In the genomic region with DNA sequence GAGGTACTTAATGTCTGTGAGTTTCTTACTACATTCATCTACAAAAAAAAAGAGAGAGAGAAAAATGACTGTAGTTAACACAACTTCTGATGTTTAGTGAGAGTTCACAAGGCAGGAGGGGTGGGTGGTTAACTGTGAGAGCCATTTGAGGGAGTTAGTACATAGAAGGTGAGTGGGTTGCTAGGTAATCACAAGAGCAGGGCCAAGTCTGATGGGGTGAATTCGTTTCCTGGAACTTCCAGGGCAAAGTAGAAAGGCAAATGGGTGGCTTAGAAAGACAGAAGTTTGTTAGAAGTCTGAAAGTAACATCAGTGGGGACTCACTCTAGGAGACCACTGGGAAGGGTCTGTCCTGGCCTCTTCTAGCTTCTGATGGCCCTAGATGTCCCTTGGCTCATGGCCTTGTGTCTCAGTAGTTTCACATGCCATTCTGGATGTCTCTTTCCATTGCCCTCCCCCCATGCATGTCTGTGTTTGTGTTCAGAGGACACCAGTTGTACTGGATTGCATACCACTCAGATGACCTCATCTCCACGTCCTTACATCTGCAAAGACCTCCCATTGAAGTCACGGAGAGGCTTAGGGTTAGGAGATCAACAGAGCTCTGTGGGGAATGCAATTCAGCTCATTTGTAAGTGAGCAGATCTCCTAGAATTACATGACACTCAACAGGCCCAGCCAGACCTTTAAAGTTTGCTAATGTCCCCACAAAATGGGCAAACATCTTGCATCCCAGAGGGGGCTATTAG, we compare ENCODE assay signal across 9 mouse cellular contexts.
DNase-seq lines count a peak whose midpoint lies in the region; ATAC-seq lines count a peak whose summit lies in the region.
"Had no signal": no experiment of that assay in that cellular context is flagged by ENCODE, and none has a peak within 500 bp of the region (broad histone marks: within the 10 kb centered on the region; RNA-seq: fewer than 3 reads in every experiment).

No protein-coding gene starts in this region.

- no peak overlapping the region for H3K4me2 ChIP-seq in kidney, embryonic 15.5 days
- H3K4me2 ChIP-seq in limb, embryonic 13.5 days (replicated peaks) = no peak overlapping the region
- H3K4me2 ChIP-seq in stomach, embryonic 14.5 days (replicated peaks; ENCODE audit: low read depth, low read length) = no peak overlapping the region
- H3K4me2 ChIP-seq in neural tube, embryonic 15.5 days = no peak overlapping the region

- no peak for DNase-seq in kidney, adult 18-20 months
- peak; percentile 35 for DNase-seq in embryo, embryonic 11 days
- no peak for DNase-seq in cerebellum, adult 8-10 months
- DNase-seq in layer of hippocampus, postnatal 25 days (ENCODE audit: extremely low spot score in 1 of 2, low spot score in 1 of 2) = no peak
- DNase-seq: right cerebral cortex, postnatal 25 days had no signal

- H3K27ac ChIP-seq in kidney, embryonic 15.5 days = peak overlapping the region; percentile 60; the same call in 1 of the 2 replicates
- peak overlapping the region; percentile 2; the same call in 1 of the 2 replicates for H3K27ac ChIP-seq in limb, embryonic 13.5 days
- H3K27ac ChIP-seq in stomach, embryonic 14.5 days (ENCODE audit: low read length) = no peak overlapping the region
- H3K27ac ChIP-seq in neural tube, embryonic 15.5 days (replicated peaks) = no peak overlapping the region

- H3K4me1 ChIP-seq in kidney, embryonic 15.5 days = peaks cover 69% of the 10 kb centered on the region
- peaks cover 79% of the 10 kb centered on the region for H3K4me1 ChIP-seq in limb, embryonic 13.5 days
- H3K4me1 ChIP-seq in stomach, embryonic 14.5 days (ENCODE audit: control insufficient read depth, insufficient read depth, low read length) = peaks cover 10% of the 10 kb centered on the region; the same call in 1 of the 2 replicates
- 0 out of 2 replicates have a peak, but pooled peaks cover 2% of the 10 kb centered on the region for H3K4me1 ChIP-seq in neural tube, embryonic 15.5 days

- H3K9ac ChIP-seq in kidney, embryonic 15.5 days = no peak overlapping the region
- H3K9ac ChIP-seq in limb, embryonic 13.5 days = no peak overlapping the region
- no peak overlapping the region for H3K9ac ChIP-seq in stomach, embryonic 14.5 days (replicated peaks; ENCODE audit: low read depth, low read length)
- no peak overlapping the region for H3K9ac ChIP-seq in neural tube, embryonic 15.5 days (replicated peaks)

- H3K27me3 ChIP-seq in kidney, embryonic 15.5 days = no peaks in the 10 kb centered on the region
- no peaks in the 10 kb centered on the region for H3K27me3 ChIP-seq in limb, embryonic 13.5 days
- no peaks in the 10 kb centered on the region for H3K27me3 ChIP-seq in stomach, embryonic 14.5 days (ENCODE audit: control insufficient read depth, insufficient read depth, low read length)
- no peaks in the 10 kb centered on the region for H3K27me3 ChIP-seq in neural tube, embryonic 15.5 days (replicated peaks)

- H3K4me3 ChIP-seq in kidney, embryonic 15.5 days (replicated peaks) = no peak overlapping the region
- H3K4me3 ChIP-seq in limb, embryonic 13.5 days = no peak overlapping the region
- no peak overlapping the region for H3K4me3 ChIP-seq in stomach, embryonic 14.5 days (ENCODE audit: low read depth, low read length)
- H3K4me3 ChIP-seq in neural tube, embryonic 15.5 days (replicated peaks) = no peak overlapping the region

- H3K36me3 ChIP-seq in kidney, embryonic 15.5 days = no peaks in the 10 kb centered on the region
- H3K36me3 ChIP-seq in limb, embryonic 13.5 days = peaks cover 8% of the 10 kb centered on the region
- H3K36me3 ChIP-seq in stomach, embryonic 14.5 days (ENCODE audit: control insufficient read depth, insufficient read depth, low read length) = no peaks in the 10 kb centered on the region
- no peaks in the 10 kb centered on the region for H3K36me3 ChIP-seq in neural tube, embryonic 15.5 days

- WGBS in kidney, embryonic 15.5 days = 33% methylated on average over 3 of the region's 3 CpGs
- WGBS in limb, embryonic 13.5 days = 29% methylated on average over 3 of the region's 3 CpGs
- 33% methylated on average over 3 of the region's 3 CpGs for WGBS in stomach, embryonic 14.5 days
- 33% methylated on average over 3 of the region's 3 CpGs for WGBS in neural tube, embryonic 15.5 days

- 0 out of 2 replicates have a peak, but pooled peaks have one; percentile 13 for ATAC-seq in kidney, embryonic 15.5 days (replicated peaks; ENCODE audit: low FRiP score)
- ATAC-seq in limb, embryonic 13.5 days (ENCODE audit: low FRiP score, low read depth) = peak; percentile 65
- peak; percentile 49; the same call in 1 of the 2 replicates for ATAC-seq in stomach, embryonic 14.5 days (ENCODE audit: insufficient number of reproducible peaks, insufficient read depth, low FRiP score, low read depth)
- ATAC-seq in neural tube, embryonic 15.5 days (ENCODE audit: low FRiP score) = no peak

- H3K9me3 ChIP-seq in kidney, embryonic 15.5 days (replicated peaks) = no peaks in the 10 kb centered on the region
- no peaks in the 10 kb centered on the region for H3K9me3 ChIP-seq in limb, embryonic 13.5 days
- no peaks in the 10 kb centered on the region for H3K9me3 ChIP-seq in stomach, embryonic 14.5 days (ENCODE audit: control insufficient read depth, low read depth, low read length)
- H3K9me3 ChIP-seq in neural tube, embryonic 15.5 days (replicated peaks) = no peaks in the 10 kb centered on the region

Comparison
In these comparisons a context has a peak if more than half of its experiments do, and no peak if none do; other contexts are left out.
1. H3K27ac ChIP-seq: peak in kidney, embryonic 15.5 days (single experiment) and limb, embryonic 13.5 days (single experiment); none in stomach, embryonic 14.5 days (single experiment) and neural tube, embryonic 15.5 days (single experiment).